ENCODE assay signal across 20 mouse cellular contexts in the genomic region with DNA sequence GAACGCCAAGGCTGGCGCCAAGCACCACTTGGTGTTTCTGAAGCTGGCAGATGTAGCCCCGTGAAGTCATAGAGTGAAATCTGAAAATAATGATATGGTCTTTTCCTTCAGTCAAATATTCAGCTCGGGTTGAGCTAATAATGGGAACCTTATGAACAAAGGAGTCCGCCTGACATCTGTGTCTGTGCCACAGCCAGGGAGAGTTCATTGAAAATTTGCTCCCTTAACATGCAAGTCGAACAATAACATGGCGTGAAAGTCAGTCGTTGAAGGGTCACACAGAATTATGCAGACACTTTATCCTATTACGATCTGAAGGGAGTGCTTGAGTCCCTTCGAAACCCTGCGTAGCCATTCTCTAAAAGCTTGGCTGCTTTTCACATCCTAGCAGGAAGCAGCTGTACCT.
DNase-seq lines count a peak whose midpoint lies in the region; ATAC-seq and TF ChIP-seq lines count a peak whose summit lies in the region.
"Had no signal": no experiment of that assay in that cellular context is flagged by ENCODE, and none has a peak within 500 bp of the region (broad histone marks: within the 10 kb centered on the region; RNA-seq: fewer than 3 reads in every experiment).

No protein-coding gene starts in this region.

- no peak overlapping the region for H3K4me3 ChIP-seq in midbrain, embryonic 11.5 days (ENCODE audit: low read depth, low read length)
- H3K4me3 ChIP-seq in midbrain, embryonic 10.5 days = no peak overlapping the region
- no peak overlapping the region for H3K4me3 ChIP-seq in embryonic facial prominence, embryonic 15.5 days (replicated peaks)
- no peak overlapping the region for H3K4me3 ChIP-seq in hindbrain, embryonic 14.5 days (replicated peaks; ENCODE audit: low read length)
- H3K4me3 ChIP-seq in cerebellum, adult 2 months (replicated peaks; ENCODE audit: insufficient read depth, low read depth, low read length) = no peak overlapping the region
- H3K4me3 ChIP-seq: erythroblast, embryonic 14.5 days; heart, embryonic 13.5 days; intestine, embryonic 15.5 days; limb, embryonic 10.5 days; neural tube, embryonic 12.5 days; stomach, embryonic 15.5 days had no signal

- peak overlapping the region; percentile 10; the same call in 1 of the 2 replicates for H3K27ac ChIP-seq in midbrain, embryonic 11.5 days (ENCODE audit: low read depth, low read length)
- no peak overlapping the region for H3K27ac ChIP-seq in midbrain, embryonic 10.5 days (replicated peaks)
- H3K27ac ChIP-seq in embryonic facial prominence, embryonic 15.5 days (replicated peaks) = no peak overlapping the region
- H3K27ac ChIP-seq in hindbrain, embryonic 14.5 days = peak overlapping the region; percentile 51
- H3K27ac ChIP-seq in cerebellum, adult 2 months (ENCODE audit: insufficient read depth, low read length) = no peak overlapping the region
- H3K27ac ChIP-seq: heart, embryonic 13.5 days; intestine, embryonic 15.5 days; limb, embryonic 10.5 days; neural tube, embryonic 12.5 days; stomach, embryonic 15.5 days had no signal

- no peak overlapping the region for H3K4me2 ChIP-seq in midbrain, embryonic 11.5 days
- H3K4me2 ChIP-seq in embryonic facial prominence, embryonic 15.5 days (replicated peaks) = no peak overlapping the region
- H3K4me2 ChIP-seq in hindbrain, embryonic 14.5 days (replicated peaks) = no peak overlapping the region
- H3K4me2 ChIP-seq: heart, embryonic 13.5 days; intestine, embryonic 15.5 days; liver, embryonic 11.5 days; neural tube, embryonic 12.5 days; stomach, embryonic 15.5 days had no signal

- peak; percentile 75 for ATAC-seq in midbrain, embryonic 11.5 days (ENCODE audit: low FRiP score)
- ATAC-seq in embryonic facial prominence, embryonic 15.5 days (ENCODE audit: insufficient number of reproducible peaks, low FRiP score, low TSS enrichment, low read depth) = 0 out of 2 replicates have a peak, but pooled peaks have one; percentile 19
- ATAC-seq in hindbrain, embryonic 14.5 days (ENCODE audit: low FRiP score) = peak; percentile 32; the same call in 1 of the 2 replicates
- ATAC-seq: intestine, embryonic 15.5 days had no signal

- DNase-seq in midbrain, embryonic 11.5 days (ENCODE audit: low spot score, missing footprints) = peak; percentile 83
- DNase-seq in midbrain, embryonic 10.5 days (ENCODE audit: low spot score) = no peak
- no peak for DNase-seq in hindbrain, embryonic 14.5 days (ENCODE audit: low spot score)
- no peak for DNase-seq in cerebellum, adult 2 months
- DNase-seq in left cerebral cortex, postnatal 25 days (ENCODE audit: low spot score in 2 of 2) = no peak
- DNase-seq in right cerebral cortex, postnatal 36 days (ENCODE audit: low spot score in 2 of 2) = no peak
- DNase-seq: cerebellum, postnatal 36 days; heart, postnatal 36 days; layer of hippocampus, postnatal 36 days; lung, adult 2 months; lung, postnatal 4 days; spleen, adult 18-20 months had no signal

- intact Hi-C loops in left cerebral cortex, postnatal 25 days (cut with DNase I) = no loop called here

- H3K27me3 ChIP-seq in midbrain, embryonic 11.5 days (ENCODE audit: control insufficient read depth, insufficient read depth, low read length) = no peaks in the 10 kb centered on the region
- H3K27me3 ChIP-seq in midbrain, embryonic 10.5 days (ENCODE audit: low read depth, poor library complexity, severe bottlenecking) = no peaks in the 10 kb centered on the region
- no peaks in the 10 kb centered on the region for H3K27me3 ChIP-seq in embryonic facial prominence, embryonic 15.5 days
- no peaks in the 10 kb centered on the region for H3K27me3 ChIP-seq in hindbrain, embryonic 14.5 days (ENCODE audit: control insufficient read depth, insufficient read depth, low read length)
- H3K27me3 ChIP-seq in cerebellum, adult 2 months (ENCODE audit: control insufficient read depth, insufficient read depth, low read length) = no peaks in the 10 kb centered on the region
- H3K27me3 ChIP-seq: heart, embryonic 13.5 days; intestine, embryonic 15.5 days; neural tube, embryonic 12.5 days; stomach, embryonic 15.5 days had no signal

- no peaks in the 10 kb centered on the region for H3K4me1 ChIP-seq in midbrain, embryonic 11.5 days (ENCODE audit: control insufficient read depth, insufficient read depth, low read length)
- H3K4me1 ChIP-seq in midbrain, embryonic 10.5 days = no peaks in the 10 kb centered on the region; the same call in 1 of the 2 replicates
- no peaks in the 10 kb centered on the region for H3K4me1 ChIP-seq in embryonic facial prominence, embryonic 15.5 days
- H3K4me1 ChIP-seq in hindbrain, embryonic 14.5 days (replicated peaks; ENCODE audit: control insufficient read depth, insufficient read depth, low read length) = no peaks in the 10 kb centered on the region
- no peaks in the 10 kb centered on the region for H3K4me1 ChIP-seq in cerebellum, adult 2 months (ENCODE audit: control insufficient read depth, insufficient read depth, low read length)
- H3K4me1 ChIP-seq: heart, embryonic 13.5 days; intestine, embryonic 15.5 days; neural tube, embryonic 12.5 days; stomach, embryonic 15.5 days had no signal

- H3K9ac ChIP-seq in midbrain, embryonic 11.5 days (ENCODE audit: low read length) = no peak overlapping the region
- no peak overlapping the region for H3K9ac ChIP-seq in embryonic facial prominence, embryonic 15.5 days
- no peak overlapping the region for H3K9ac ChIP-seq in hindbrain, embryonic 14.5 days
- H3K9ac ChIP-seq: heart, embryonic 13.5 days; intestine, embryonic 15.5 days; neural tube, embryonic 12.5 days; stomach, embryonic 15.5 days had no signal

- no peak for TF ChIP-seq POLR2A in cerebellum, adult 2 months (IDR thresholded peaks at IDR 0.05; ENCODE audit: borderline replicate concordance, insufficient read depth, low read length)

- WGBS in midbrain, embryonic 11.5 days = 53% methylated on average over 11 of the region's 11 CpGs
- WGBS in midbrain, embryonic 10.5 days = 79% methylated on average over 11 of the region's 11 CpGs
- 50% methylated on average over 11 of the region's 11 CpGs for WGBS in embryonic facial prominence, embryonic 15.5 days
- WGBS in hindbrain, embryonic 14.5 days = 27% methylated on average over 11 of the region's 11 CpGs
- WGBS in cerebellum, adult 2 months = 48% methylated on average over 11 of the region's 11 CpGs

- H3K9me3 ChIP-seq in midbrain, embryonic 11.5 days (ENCODE audit: control insufficient read depth, low read length) = no peaks in the 10 kb centered on the region
- no peaks in the 10 kb centered on the region for H3K9me3 ChIP-seq in midbrain, embryonic 10.5 days (replicated peaks)
- no peaks in the 10 kb centered on the region for H3K9me3 ChIP-seq in embryonic facial prominence, embryonic 15.5 days (replicated peaks)
- no peaks in the 10 kb centered on the region for H3K9me3 ChIP-seq in hindbrain, embryonic 14.5 days (ENCODE audit: control insufficient read depth, low read length)
- H3K9me3 ChIP-seq: heart, embryonic 13.5 days; intestine, embryonic 15.5 days; limb, embryonic 10.5 days; neural tube, embryonic 12.5 days; stomach, embryonic 15.5 days had no signal

- no peak for TF ChIP-seq CTCF in cerebellum, adult 2 months (IDR thresholded peaks at IDR 0.05; ENCODE audit: borderline replicate concordance, insufficient read depth, low read depth, low read length)

- H3K36me3 ChIP-seq in midbrain, embryonic 11.5 days (ENCODE audit: control insufficient read depth, insufficient read depth, low read length) = no peaks in the 10 kb centered on the region
- peaks cover 11% of the 10 kb centered on the region; the same call in 1 of the 2 replicates for H3K36me3 ChIP-seq in midbrain, embryonic 10.5 days
- H3K36me3 ChIP-seq in embryonic facial prominence, embryonic 15.5 days = no peaks in the 10 kb centered on the region
- no peaks in the 10 kb centered on the region for H3K36me3 ChIP-seq in hindbrain, embryonic 14.5 days (replicated peaks; ENCODE audit: control insufficient read depth, insufficient read depth)
- H3K36me3 ChIP-seq: heart, embryonic 13.5 days; intestine, embryonic 15.5 days; limb, embryonic 10.5 days; neural tube, embryonic 12.5 days; stomach, embryonic 15.5 days had no signal

Comparison
In these comparisons a context has a peak if more than half of its experiments do, and no peak if none do; other contexts are left out.
1. H3K27ac ChIP-seq: peak in midbrain, embryonic 11.5 days (single experiment) and hindbrain, embryonic 14.5 days (single experiment); none in midbrain, embryonic 10.5 days (single experiment), embryonic facial prominence, embryonic 15.5 days (single experiment) and cerebellum, adult 2 months (single experiment).
2. ATAC-seq: peak in every context shown above with its lines; median percentile 75 in midbrain, embryonic 11.5 days; 32 in hindbrain, embryonic 14.5 days; 19 in embryonic facial prominence, embryonic 15.5 days.